Mouse (Mus musculus): ENCODE results near the gene Mrpl54.

Gene Mrpl54

DNA sequence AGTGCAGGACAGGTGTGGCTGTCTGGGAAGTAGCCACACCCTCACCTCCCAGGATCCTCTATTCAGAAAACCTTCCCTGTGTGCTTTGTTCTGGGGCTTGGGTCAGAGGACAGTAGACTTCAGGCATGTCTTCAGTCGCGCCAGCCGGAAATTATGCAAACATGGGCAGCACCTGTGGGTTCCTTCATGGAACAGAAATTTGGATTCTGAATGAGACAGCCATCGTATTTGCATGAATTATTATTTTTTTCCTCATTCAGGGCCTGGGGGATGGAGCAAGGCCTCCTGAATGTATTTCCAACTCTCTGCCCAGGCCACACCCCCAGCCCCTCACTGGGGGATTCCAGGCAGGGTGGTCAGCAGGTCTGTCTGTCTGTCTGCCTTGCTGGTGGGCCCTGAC, 5.7 kb downstream of the Mrpl54 start:
- DNase-seq (ENCODE audit: low read depth), result no peak

DNA sequence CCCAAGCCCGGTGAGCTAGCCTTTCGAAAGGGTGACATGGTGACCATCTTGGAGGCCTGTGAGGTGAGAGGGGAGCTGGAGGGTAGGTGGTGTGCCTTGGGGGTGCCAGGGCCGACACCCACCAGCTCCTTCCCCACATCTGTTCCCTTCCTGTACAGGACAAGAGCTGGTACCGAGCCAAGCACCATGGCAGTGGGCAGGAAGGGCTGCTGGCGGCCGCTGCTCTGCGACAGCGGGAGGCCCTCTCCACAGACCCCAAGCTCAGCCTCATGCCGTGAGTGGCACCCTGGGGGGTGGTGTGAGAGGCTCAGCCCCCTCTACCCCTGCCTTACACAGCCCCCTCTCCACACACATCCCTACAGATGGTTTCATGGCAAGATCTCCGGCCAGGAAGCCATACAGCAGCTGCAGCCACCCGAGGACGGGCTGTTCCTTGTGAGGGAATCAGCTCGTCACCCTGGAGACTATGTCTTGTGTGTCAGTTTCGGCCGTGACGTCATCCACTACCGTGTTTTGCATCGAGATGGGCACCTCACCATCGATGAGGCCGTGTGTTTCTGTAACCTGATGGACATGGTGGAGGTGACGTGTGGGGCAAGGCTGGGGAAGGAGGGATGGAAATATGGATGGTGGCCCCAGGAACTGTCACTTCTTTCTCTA, 7.4 kb downstream of the Mrpl54 start:
- DNase-seq (ENCODE audit: low read depth), result no peak

DNA sequence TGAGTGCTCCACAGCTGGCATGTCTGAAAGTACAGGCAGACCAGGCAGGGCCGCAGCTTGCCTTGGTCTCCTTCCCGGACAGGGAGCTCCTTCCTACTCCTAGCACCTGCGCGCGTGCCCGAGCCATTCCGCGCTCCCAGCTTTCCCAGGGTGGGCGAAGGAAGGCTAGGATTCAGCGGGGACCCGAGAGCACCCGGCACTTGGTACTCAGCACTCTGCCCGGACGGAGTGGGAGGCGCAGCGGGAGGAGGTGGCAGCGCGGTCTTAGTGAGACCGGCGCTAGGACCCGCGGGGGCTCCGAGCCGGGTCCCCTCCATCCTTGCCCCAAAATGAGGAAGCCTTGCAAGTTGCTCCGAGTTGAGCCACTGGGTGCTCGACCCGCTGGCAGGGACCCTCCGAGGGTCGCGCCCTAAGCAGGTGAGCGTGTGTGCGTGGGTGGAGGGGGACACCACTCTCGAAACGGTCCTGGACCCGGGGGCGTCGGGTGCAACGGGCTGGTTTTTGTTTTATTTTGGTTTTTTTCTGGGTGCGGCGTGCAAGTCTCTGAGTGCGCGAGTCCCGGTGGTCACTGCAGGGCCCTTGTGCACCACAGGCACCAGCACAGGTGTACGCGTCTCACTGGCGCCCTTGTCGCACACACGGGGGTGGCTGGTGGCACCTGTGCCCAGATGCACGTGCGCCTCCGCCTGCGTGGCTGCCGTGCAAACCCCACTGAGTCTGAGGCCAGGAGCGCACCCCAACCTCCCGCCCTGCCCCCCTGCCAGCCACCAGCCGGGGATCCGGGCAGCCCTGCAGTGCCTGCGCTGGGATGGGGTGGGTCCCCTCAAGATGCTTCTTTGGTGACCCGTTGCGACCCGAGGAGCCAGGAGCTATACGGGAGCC, 9.3 kb downstream of the Mrpl54 start:
- DNase-seq (ENCODE audit: low read depth), result no peak

DNA sequence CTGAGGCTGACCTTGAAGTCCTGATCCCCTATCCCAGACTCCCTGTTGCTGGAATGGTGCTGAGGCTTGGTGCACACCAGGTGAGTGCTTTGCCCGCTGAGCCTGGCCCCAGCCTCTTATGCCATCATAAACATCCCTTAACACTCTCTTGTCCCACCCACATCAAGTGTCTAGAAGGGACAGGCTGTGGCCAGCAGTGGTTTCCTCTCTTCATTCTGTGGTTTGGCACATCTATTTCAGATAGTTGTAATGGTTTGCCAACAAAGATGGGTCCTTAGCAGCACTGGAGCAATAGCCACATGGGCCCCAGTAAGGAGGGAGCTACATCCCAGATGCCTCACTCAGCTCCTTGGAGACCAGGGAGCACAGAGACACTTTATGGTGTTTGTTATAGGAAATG, 11.8 kb downstream of the Mrpl54 start:
- DNase-seq (ENCODE audit: low read depth), result no peak

DNA sequence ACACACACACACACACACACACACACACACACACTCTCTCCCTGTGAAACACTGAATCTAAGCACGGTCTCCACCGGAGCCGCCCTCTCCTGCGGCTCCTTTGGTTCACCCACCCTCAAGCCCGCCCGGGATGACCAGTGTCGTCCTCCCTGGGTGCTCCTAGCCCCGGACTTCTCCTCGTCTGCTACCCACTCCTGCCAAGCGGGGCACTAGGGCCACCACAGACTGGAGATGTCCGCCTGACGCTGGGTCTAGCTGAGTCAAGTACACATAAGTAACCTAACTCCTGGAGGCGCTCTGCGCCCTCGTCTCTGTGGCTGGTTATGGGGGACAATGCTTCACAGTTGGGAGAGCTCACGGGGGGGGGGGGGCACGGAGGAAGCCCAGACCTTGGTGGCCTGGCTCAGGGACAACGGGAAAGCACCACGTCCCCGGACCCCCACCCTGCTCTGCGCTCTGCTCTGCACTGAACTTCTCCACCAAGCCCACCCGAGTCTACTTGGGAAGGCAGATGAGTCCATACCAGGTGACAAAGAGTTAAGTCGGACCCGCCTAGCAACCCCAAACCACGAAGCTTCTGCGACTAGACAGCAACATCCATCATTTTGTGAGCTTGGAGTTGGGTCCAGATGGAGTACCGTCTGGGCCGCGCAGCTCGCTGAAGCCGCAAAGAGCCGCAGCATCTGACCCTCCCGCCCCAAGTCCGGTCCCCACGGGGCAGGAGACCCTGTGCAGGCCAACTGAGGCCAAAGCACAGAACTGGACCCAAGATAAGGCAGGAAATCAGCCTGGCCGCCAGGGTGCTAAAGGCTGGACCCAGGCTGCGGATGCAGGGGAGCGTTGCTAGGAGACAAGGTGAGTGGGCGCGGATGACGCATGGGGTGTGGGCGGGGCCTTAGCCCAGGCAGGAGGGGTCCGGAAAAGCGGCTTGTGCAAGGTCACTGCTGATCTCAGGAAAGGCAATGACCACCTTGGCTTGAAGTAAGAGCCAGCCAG, 14.0 kb downstream of the Mrpl54 start, which contains the start of gene Matk:
Gene Matk, plus strand, starts transcription at position 512 of the 996 bp plus-strand sequence.
- DNase-seq (ENCODE audit: low read depth), result peak; percentile 71

DNA sequence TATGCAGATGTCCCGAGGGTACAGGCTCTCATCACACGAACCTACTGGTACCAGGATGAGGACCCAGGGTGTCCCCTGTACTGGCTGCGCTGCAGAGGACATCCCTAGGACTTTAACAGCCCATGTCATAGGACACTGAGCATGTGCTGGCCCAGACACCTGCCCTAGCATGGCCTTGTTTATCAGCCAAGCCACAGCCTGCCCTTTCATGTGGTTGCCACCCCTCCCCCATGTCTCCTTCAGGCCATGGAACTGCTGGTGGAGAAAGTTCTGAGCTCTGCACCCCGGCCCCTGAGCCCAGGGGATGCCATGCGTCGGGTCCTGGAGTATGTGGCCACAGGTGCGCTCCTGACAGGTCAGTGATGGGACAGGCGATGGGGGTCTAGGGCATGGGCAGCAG, 17.3 kb downstream of the Mrpl54 start:
- no peak for DNase-seq (ENCODE audit: low read depth)

DNA sequence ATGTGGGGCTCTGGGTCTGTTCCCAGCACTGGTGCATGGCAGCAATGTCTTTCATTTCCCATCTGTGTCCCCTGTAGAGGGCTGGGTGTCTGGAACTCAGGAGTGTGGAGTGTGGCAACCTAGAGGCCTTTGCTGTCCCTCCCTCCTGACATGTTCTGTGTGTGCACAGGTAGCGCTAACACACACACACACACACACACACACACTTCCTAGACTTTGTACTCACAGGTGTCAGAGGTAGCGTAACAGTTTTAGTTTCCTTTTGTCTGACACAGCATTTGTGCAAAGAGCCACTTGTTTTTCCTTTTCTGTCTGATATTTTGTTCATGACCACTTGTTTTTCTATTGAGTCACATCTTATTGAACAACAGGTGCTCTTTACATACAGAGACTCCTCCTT, 18.9 kb downstream of the Mrpl54 start:
- peak; percentile 88 for DNase-seq (ENCODE audit: low read depth)

DNA sequence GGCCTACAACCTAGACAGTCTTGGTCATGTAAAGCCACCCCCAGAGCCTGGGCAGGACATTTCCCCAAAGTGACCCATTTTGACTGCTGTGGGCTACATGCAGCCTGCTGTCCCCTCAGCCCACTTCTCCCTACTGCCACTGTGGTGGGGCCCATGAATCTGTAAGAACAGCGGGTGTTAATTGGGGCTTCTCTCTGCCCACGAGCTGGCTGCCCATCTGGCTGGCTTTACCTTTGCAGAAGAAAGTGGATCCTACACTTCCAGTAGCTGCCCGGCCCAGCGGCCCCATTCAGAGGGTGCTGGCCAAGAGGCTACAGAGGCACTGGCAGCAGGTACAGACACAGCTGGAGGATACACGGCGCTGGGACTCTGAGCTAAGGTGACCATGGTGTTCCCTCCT, 21.6 kb downstream of the Mrpl54 start:
- peak; percentile 27 for DNase-seq (ENCODE audit: low read depth)

DNA sequence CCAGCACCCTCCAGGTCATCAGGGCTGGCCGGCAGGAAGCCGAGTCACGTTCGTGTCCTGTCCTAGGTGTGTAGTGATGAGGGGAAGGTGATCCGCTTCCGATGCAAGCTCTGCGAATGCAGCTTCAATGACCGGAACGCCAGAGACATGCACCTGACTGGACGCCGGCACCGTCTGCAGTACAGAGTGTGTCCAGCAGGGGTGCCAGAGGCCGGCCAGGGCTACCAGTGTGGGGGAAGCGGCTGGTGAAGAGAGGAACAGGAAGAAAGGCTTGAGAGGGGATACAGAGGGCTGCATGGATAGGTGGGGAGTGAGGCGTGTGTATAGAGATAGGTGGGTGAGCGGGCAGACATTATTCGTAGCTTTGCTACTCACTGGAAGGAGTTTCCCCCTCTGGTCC, 22.1 kb downstream of the Mrpl54 start:
- peak; percentile 86 for DNase-seq (ENCODE audit: low read depth)

DNA sequence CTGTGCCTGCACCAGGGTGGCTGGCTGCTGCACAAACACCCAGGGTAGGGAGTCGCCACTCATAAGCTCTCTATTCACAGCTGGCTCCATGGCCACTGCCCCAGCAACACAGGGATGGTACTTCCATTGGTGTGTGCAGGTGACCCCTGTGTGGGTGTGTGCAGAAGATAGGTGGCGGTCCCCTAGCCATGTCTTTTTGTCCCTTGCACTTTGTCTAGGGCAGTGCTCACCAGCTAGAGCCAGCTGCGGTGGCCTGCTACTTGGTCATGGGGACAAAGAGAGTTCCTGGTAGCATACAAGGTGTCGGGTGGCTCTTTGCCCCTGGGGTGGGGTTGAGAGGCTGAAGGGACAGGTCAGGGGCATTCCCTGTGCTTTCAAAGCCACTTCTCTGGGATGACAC, 22.6 kb downstream of the Mrpl54 start:
- DNase-seq (ENCODE audit: low read depth), result no peak

DNA sequence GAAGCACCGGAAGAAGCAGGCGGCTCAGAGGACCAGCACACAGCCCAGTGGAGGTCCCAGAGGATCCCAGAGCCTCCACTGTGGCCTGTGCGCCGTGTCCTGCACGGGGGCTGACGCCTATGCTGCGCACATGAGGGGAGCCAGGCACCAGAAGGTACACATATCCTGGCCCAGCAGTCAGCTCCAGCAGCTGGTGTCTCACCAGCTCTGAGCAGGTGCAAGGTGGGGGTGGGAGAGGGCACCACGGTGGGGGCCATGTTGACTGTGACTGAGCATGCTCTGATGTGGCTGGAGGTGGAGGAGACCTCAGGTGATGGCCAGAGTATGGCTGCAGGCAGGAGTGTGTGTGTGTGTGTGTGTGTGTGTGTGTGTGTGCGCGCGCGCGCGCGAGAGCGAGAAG, 24.7 kb downstream of the Mrpl54 start:
- DNase-seq (ENCODE audit: low read depth), result no peak

DNA sequence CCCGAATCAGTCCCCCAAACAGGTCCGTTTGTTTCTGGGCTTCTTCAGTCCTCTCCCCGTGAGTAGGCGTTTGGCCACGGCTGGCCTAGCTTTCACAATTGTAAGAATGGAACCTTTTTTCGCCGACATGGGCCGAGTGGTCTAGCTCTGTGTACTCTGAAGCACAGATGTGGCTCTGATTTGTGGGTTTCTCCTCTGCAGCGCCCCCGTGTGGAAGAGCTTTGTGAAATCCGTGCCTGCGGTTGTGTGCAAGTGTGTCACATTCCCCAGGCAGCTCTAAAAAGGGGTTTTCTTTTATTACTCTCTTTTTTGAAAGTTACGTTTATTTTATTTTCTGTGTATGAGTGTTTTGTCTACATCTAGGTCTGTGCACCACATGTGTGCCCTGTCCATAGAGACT, 25.9 kb downstream of the Mrpl54 start:
- peak; percentile 83 for DNase-seq (ENCODE audit: low read depth)

DNA sequence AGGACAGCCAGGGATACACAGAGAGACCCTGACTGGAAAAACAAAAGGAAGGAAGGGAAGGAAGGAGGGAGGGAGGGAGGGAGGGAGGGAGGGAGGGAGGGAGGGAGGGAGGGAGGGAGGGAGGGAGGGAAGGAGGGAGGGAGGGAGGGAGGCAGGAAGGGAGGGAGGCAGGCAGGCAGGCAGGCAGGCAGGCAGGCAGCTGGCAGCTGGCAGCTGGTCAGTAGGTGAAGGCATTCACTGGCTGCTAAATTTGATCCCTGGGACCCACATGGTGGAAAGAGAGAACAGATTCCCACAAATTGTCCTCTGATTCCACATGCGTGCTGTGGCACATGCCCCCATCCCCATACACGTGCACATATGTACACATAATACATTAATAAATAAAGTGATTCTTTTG, 28.1 kb downstream of the Mrpl54 start:
- no peak for DNase-seq (ENCODE audit: low read depth)

DNA sequence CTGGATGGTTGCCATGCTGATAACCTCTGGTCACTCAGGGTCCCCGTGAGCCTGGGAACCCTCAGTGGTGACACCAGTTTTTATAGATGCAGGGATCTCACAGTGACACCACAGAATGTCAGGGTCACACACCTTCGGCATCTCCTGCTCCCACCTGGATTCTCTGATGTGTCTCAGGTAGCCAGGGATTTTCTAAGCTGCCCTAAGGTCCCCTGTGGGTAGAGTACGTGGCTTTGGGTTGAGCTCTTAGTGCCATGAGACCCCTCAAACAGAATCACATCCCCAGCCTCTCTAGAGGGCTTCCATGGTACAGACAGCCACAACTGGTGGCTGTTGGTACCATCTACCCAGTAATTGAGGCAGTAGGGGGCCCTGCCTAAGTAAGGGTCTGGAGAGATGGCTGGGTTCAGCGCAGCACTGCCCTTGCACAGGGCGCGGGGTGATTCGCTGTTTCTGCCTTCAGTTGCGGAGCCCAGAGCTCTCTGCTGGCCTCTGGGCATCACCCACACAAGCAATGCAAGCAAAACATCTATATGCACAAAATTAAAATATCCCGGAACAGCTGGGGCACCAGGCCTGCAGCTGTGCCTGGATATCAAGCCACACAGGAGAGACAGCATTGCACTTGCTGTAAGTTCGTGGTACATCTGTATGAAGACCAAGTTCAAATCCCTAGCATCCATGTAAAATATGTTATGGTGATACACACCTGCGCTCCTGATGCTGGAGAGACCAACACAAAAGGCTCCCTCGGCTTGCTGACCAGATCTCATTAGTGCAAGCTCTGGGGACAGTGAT, 30.1 kb downstream of the Mrpl54 start:
- no peak for DNase-seq (ENCODE audit: low read depth)

DNA sequence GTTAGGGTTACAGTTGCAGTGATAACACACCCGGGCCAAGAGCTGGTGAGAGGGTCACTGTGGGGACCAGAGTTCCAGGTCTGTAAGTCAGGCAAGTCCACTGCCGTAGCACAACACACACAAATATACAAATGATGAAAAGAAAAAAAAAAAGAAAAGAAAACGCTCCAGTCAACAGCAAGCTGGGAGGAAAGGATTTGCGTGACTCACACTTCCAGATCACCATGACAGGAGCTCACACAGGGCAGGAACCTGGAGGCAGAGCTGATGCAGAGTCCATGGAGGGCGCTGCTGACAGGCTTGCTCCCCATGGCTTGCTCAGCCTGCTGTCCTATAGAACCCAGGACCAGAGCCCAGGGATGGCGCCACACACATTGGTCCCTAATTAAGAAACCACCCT, 32.5 kb downstream of the Mrpl54 start:
- DNase-seq (ENCODE audit: low read depth), result no peak

DNA sequence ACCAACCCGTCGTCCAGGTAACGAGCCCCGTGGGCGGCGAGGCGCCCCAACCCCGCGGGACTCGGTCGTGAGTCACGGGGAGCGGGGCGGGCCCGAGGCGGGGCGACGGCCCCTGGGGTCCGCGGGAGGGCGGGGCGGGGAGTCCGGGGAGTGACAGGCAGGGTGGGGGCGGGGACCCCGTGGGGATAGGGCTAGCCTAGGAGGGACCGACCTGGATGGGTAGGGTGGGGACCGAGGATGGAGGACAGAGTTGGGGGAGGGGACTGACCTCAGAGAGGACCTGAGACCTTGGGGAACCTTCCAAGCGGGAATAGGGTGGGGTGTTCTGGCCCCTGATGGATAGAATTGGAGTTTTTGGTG, 33.5 kb downstream of the Mrpl54 start:
- DNase-seq (ENCODE audit: low read depth), result no peak

DNA sequence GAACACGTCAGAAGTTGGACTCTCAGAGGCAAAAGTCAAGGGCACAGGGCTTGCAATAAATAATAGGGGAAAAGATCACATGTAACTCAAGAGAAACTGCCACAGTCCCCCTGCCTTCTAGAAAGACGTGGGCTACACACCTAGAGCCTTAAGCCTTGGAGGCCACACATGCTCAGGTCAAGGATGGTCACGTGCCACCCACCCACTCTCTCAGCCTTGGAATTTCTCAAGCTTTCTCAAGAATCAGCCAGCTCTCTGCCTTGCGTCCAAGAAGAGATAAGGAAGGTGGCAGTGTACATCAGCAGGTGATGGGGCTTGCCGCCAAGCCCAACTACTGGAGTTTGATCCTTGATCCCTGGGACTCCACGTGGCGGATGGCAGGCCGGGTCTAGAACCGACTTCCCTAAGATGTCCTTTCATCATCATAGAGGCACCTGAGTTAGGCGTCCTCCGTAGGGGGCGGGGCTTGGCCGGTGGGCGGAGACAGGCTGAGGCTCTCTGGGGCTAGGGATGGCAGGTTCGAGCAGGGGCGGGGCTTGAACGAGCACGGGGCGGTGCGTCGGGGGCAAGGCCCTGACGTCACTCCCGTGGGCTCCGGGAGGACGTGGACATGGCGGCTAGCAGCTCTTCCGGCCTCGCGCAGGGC, 34.0 kb downstream of the Mrpl54 start, which contains the start of gene Zfr2:
Gene Zfr2, plus strand, starts transcription at position 576 of the 646 bp plus-strand sequence.
- peak; percentile 97 for DNase-seq (ENCODE audit: low read depth)

DNA sequence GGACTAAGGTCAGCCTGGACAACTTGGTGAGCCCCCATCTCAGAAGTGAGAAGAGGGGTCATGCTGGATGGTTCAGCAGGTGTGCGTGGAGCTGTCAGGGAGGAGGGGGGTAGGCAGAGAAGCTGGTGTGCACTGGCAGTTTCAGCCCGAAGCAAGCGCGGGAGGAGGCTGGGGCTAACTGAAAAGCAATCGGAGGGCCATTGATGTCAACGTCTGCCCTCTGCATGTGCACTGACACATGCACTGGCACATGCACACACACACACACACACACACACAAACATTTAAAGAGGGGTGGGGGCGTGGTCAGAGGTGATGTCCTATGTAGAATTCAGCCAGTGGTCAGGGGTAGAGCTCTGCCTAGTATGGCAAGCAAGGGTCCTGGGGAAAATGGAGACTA, 35.3 kb downstream of the Mrpl54 start:
- no peak for DNase-seq (ENCODE audit: low read depth)

DNA sequence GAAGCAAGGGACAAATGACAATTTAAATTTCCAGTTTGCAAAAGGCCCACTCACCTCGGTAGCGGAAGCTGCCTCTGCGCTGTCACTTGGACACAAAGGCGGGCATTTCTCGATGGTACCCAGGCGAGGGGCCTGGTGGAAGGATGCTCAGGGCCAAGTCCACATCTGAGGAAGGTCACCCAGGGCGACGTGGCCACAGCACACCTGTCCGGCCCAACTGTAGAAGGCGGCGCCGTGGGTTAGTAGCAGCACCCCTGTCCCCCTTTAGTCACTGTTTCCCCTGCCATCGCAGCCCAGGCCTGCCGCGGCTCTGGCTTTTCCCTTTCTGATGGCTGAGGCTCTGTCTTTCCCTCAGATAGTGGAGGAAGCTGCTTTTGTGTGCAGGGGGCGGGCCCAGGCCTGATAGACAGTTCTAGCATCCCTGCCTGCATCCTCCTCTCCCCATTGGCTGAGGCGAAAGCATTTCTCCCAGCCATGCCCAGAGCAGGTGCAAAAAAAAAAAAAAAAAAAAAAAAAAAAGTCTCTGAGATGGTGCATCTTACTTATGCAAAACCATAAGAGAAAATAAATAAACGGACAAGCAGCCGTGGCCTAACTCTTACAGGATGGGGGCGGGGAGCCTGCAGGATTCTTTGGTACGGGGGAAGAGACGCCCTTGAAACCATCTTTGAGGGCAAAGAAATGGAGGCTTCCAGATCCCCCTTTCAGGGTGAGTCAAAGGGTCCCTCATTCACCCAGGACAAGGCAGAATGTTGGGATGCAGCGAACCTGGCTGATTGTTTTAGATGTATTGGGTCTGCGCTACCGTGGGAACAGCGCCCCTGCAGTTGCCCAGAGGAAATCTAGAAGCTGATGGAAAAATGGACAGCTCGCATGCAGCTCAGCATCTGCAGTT, 36.0 kb downstream of the Mrpl54 start, which contains the start of gene Atcay:
Gene Atcay, minus strand, starts transcription at position 396 of the 895 bp plus-strand sequence.
- peak; percentile 56 for DNase-seq (ENCODE audit: low read depth)

Measured in naive thymus-derived CD4-positive, alpha-beta T cell, adult 2 months (primary cell).